Mouse (Mus musculus) T-cell, adult 2 months (primary cell): ENCODE measurements around the gene Card19.

Source experiments
- DNase-seq: peaks from one replicate; pipeline ENCODE4 v3.0.0; 2022; ENCODE audit warnings: low spot score

Gene Card19

DNA sequence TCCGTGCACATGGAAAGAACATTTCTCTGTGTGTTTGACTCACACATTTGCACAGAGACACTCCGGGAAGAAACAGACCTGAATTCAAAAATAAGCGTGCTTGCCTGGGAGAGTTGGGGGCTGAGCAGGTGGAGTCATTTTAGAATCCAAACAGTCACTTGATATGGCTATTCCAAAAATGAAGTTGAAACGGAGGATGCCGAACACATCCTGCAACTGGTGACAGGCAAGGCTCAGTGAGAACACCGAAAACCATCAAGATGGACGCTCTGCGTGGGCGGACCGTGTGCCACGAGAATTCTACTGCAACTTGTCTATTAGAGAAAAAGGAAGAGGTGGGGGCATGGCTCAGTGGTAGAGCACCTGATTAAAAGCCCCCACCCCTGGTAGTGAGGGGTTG, 45.2 kb downstream of the Card19 start:
- DNase-seq, result no peak

- peak; percentile 49 for DNase-seq
Observed at GRCm38 (mm10) chr13:49169448-49170207, 46.2 kb downstream of the Card19 start.

DNA sequence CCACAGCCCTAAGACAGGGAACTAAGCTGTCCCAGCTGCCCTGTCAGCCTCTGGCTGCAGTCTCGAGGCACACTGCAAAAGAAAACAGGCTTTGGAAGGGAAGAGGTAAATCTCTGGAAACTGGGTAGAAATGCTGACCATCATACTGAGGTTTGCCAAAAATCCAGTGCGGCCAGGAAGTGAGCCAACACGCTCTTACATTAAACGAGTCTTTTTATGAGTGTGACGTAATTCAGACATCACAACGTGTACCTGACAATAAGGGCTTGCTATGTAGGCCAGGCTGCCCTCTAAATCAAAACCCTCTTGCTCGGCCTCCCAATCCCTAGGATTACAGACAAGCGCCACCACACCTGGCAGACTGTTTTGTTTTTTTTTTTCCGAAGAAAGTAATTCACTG, 48.8 kb downstream of the Card19 start:
- DNase-seq, result no peak

GRCm38 (mm10) chr13:49163645-49164044, 52.2 kb downstream of the Card19 start:
- no peak for DNase-seq

DNA sequence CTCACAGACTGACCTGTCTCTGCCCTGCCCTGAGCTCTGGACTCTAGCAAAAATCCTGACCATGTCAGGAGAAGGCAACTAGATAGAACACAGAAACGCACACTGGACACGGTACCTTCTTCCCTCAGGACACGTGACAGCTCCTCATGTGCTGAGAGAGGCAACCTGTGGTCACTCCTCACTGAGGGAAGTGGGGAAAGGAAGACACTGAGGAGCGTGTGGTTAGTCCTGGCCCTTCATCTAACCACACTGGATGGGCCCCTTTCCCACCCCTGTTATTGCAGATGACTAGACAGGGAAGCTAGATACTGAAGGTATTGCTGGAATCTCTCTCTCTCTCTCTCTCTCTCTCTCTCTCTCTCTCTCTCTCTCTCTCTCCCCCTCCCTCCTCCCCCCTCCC, 53.1 kb downstream of the Card19 start:
- no peak for DNase-seq

- no peak for DNase-seq
Observed at GRCm38 (mm10) chr13:49161236-49161635, 54.6 kb downstream of the Card19 start.

DNA sequence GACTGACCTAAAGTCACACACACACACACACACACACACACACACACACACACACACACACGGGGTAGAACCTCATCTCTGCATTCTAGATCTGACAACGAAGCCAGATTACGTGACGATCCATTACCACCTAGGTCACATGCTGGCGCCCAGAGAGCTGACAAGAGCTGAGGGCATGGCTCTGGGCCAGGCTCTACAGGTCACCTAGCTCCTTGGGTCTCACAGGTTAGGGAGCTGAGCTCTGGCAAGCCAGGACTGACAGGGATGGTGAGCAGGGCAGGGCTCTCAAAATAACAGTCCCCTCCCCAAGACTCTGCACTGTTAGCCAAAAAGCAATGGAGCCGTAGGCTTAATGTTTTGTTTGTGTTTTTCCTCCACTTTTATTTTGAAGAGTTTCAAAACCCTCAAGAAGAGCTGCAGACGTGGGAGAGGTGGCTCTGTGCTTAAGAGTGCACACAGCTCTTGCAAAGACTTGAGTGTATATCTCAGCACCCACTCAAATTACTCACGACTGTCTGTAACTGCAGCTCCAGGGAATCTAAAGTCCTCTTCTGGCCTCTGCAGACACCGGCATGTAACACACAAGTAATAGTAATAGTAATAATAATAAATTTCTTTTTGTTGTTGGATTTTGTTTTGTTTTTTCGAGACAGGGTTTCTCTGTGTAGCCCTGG, 57.7 kb downstream of the Card19 start:
- no peak for DNase-seq

- no peak for DNase-seq
Observed at GRCm38 (mm10) chr13:49156645-49157044, 59.2 kb downstream of the Card19 start.

DNA sequence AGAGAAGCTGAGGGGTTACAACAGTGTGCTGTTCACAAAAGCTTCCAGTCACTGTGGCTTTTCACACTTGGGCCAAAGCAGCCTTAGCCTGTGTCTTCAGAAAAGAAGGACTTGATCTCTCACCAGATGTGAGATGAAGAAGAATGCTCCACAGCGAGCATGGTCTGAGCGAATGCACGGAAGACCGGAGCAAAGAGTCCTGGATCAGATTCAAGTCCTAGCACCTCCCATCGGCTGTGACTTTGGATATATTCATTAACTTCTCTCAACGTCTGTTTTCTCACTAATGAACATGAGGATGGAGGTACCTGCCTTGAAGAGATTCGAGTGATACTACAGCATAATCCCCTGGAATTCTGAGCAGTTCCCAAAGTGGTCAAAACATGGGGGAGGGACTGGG, 61.2 kb downstream of the Card19 start:
- DNase-seq, result no peak

- no peak for DNase-seq
Observed at GRCm38 (mm10) chr13:49154028-49154427, 61.8 kb downstream of the Card19 start.
